In genomic region chr1:187132348-187132747, GRCm38 (mm10) we compare ENCODE assay signal across 18 mouse cellular contexts.
DNase-seq lines count a peak whose midpoint lies in the region; ATAC-seq and TF ChIP-seq lines count a peak whose summit lies in the region.
"Had no signal": no experiment of that assay in that cellular context is flagged by ENCODE, and none has a peak within 500 bp of the region (broad histone marks: within the 10 kb centered on the region; RNA-seq: fewer than 3 reads in every experiment).

No protein-coding gene starts in this region.

- H3K9me3 ChIP-seq in forebrain, embryonic 16.5 days (ENCODE audit: control insufficient read depth, low read length) = no peaks in the 10 kb centered on the region
- no peaks in the 10 kb centered on the region for H3K9me3 ChIP-seq in forebrain, embryonic 11.5 days (ENCODE audit: control insufficient read depth, low read length)
- no peaks in the 10 kb centered on the region for H3K9me3 ChIP-seq in heart, embryonic 10.5 days
- H3K9me3 ChIP-seq: embryonic facial prominence, embryonic 10.5 days; heart, embryonic 13.5 days; hindbrain, embryonic 15.5 days had no signal

- WGBS in forebrain, embryonic 16.5 days = 62% methylated on average over 4 of the region's 4 CpGs
- 90% methylated on average over 4 of the region's 4 CpGs for WGBS in forebrain, embryonic 11.5 days
- WGBS in thymus, adult 2 months = 93% methylated on average over 4 of the region's 4 CpGs
- 89% methylated on average over 4 of the region's 4 CpGs for WGBS in heart, embryonic 10.5 days

- no peaks in the 10 kb centered on the region for H3K27me3 ChIP-seq in forebrain, embryonic 16.5 days (replicated peaks; ENCODE audit: control insufficient read depth, insufficient read depth, low read length)
- no peaks in the 10 kb centered on the region for H3K27me3 ChIP-seq in forebrain, embryonic 11.5 days (ENCODE audit: control insufficient read depth, insufficient read depth, low read length)
- H3K27me3 ChIP-seq in thymus, adult 2 months (ENCODE audit: control insufficient read depth, insufficient read depth, low read length) = no peaks in the 10 kb centered on the region
- H3K27me3 ChIP-seq in heart, embryonic 10.5 days (ENCODE audit: insufficient read depth, poor library complexity, severe bottlenecking) = no peaks in the 10 kb centered on the region
- H3K27me3 ChIP-seq: heart, embryonic 13.5 days; hindbrain, embryonic 15.5 days had no signal

- peaks cover 4% of the 10 kb centered on the region for H3K4me1 ChIP-seq in forebrain, embryonic 16.5 days (replicated peaks; ENCODE audit: control insufficient read depth, insufficient read depth, low read length)
- H3K4me1 ChIP-seq in forebrain, embryonic 11.5 days (replicated peaks; ENCODE audit: control insufficient read depth, insufficient read depth, low read length) = no peaks in the 10 kb centered on the region
- no peaks in the 10 kb centered on the region for H3K4me1 ChIP-seq in thymus, adult 2 months (replicated peaks; ENCODE audit: control insufficient read depth, insufficient read depth, low read length)
- H3K4me1 ChIP-seq in heart, embryonic 10.5 days = peaks cover 13% of the 10 kb centered on the region; the same call in 1 of the 2 replicates
- H3K4me1 ChIP-seq: embryonic facial prominence, embryonic 10.5 days; hindbrain, embryonic 15.5 days had no signal

- H3K27ac ChIP-seq in forebrain, embryonic 16.5 days (ENCODE audit: low read length) = no peak overlapping the region
- no peak overlapping the region for H3K27ac ChIP-seq in forebrain, embryonic 11.5 days (ENCODE audit: low read depth, low read length)
- H3K27ac ChIP-seq in thymus, adult 2 months (ENCODE audit: control insufficient read depth, insufficient read depth, low read length) = no peak overlapping the region
- no peak overlapping the region for H3K27ac ChIP-seq in heart, embryonic 10.5 days
- H3K27ac ChIP-seq: embryonic facial prominence, embryonic 10.5 days; heart, adult 2 months; heart, embryonic 13.5 days; hindbrain, embryonic 15.5 days had no signal

- no peak for TF ChIP-seq CTCF in brain, embryonic 14.5 days (IDR thresholded peaks at IDR 0.05; ENCODE audit: borderline replicate concordance, extremely low read depth, insufficient read depth, insufficient read length)
- TF ChIP-seq CTCF in thymus, adult 2 months (IDR thresholded peaks at IDR 0.05; ENCODE audit: borderline replicate concordance, control insufficient read depth, extremely low read depth, insufficient read depth, low read length, poor library complexity) = no peak

- DNase-seq in forebrain, embryonic 11.5 days (ENCODE audit: low spot score) = no peak
- peak; percentile 23 for DNase-seq in brain, adult 2 months (ENCODE audit: low read depth, low spot score)
- peak; percentile 57 for DNase-seq in brain, embryonic 14.5 days (ENCODE audit: low read depth)
- DNase-seq in layer of hippocampus, adult 9-10 months (ENCODE audit: low spot score) = peak; percentile 27
- no peak for DNase-seq in right cerebral cortex, postnatal 10 days (ENCODE audit: low spot score in 2 of 2)
- DNase-seq in thymus, adult 2 months = no peak
- no peak for DNase-seq in heart, embryonic 10.5 days (ENCODE audit: low spot score)
- DNase-seq: adrenal gland, adult 2 months; adrenal gland, postnatal 25 days; cerebellum, adult 18-20 months; cerebellum, adult 9-11 months; gastrocnemius, postnatal 14 days; heart, adult 2 months; heart, postnatal 36 days had no signal

- TF ChIP-seq POLR2A in brain, embryonic 14.5 days (IDR thresholded peaks at IDR 0.05; ENCODE audit: borderline replicate concordance, extremely low read depth, insufficient read depth, insufficient read length, poor library complexity, severe bottlenecking) = no peak
- TF ChIP-seq POLR2A in thymus, adult 2 months (IDR thresholded peaks at IDR 0.05; ENCODE audit: control insufficient read depth, extremely low read depth, insufficient read depth, low read length, poor library complexity) = no peak

- no peak overlapping the region for H3K4me2 ChIP-seq in forebrain, embryonic 16.5 days (ENCODE audit: low read length)
- H3K4me2 ChIP-seq in forebrain, embryonic 11.5 days (ENCODE audit: low read depth, low read length, severe bottlenecking) = no peak overlapping the region
- H3K4me2 ChIP-seq: heart, embryonic 13.5 days; hindbrain, embryonic 15.5 days had no signal

- no peak overlapping the region for H3K9ac ChIP-seq in forebrain, embryonic 16.5 days (replicated peaks; ENCODE audit: low read depth, low read length)
- H3K9ac ChIP-seq in forebrain, embryonic 11.5 days (ENCODE audit: low read length) = no peak overlapping the region
- H3K9ac ChIP-seq: heart, embryonic 13.5 days; hindbrain, embryonic 15.5 days had no signal

- H3K36me3 ChIP-seq in forebrain, embryonic 16.5 days (ENCODE audit: control insufficient read depth, insufficient read depth) = no peaks in the 10 kb centered on the region
- H3K36me3 ChIP-seq in forebrain, embryonic 11.5 days (ENCODE audit: control insufficient read depth, insufficient read depth, low read length) = no peaks in the 10 kb centered on the region
- H3K36me3 ChIP-seq in thymus, adult 2 months (ENCODE audit: control insufficient read depth, insufficient read depth, low read length) = no peaks in the 10 kb centered on the region
- H3K36me3 ChIP-seq in heart, embryonic 10.5 days = no peaks in the 10 kb centered on the region
- H3K36me3 ChIP-seq: embryonic facial prominence, embryonic 10.5 days; heart, embryonic 13.5 days; hindbrain, embryonic 15.5 days had no signal

- no peak overlapping the region for H3K4me3 ChIP-seq in forebrain, embryonic 16.5 days (replicated peaks; ENCODE audit: low read length)
- no peak overlapping the region for H3K4me3 ChIP-seq in forebrain, embryonic 11.5 days (ENCODE audit: low read depth, low read length)
- no peak overlapping the region for H3K4me3 ChIP-seq in thymus, adult 2 months (ENCODE audit: control insufficient read depth, insufficient read depth, low read length)
- no peak overlapping the region for H3K4me3 ChIP-seq in heart, embryonic 10.5 days
- H3K4me3 ChIP-seq: embryonic facial prominence, embryonic 10.5 days; heart, adult 2 months; heart, embryonic 13.5 days; hindbrain, embryonic 15.5 days had no signal

- ATAC-seq in forebrain, embryonic 16.5 days = peak; percentile 75
- ATAC-seq in forebrain, embryonic 11.5 days (replicated peaks; ENCODE audit: low FRiP score) = no peak

Comparison
In these comparisons a context has a peak if more than half of its experiments do, and no peak if none do; other contexts are left out.
1. DNase-seq: peak in brain, adult 2 months (single experiment), brain, embryonic 14.5 days (single experiment) and layer of hippocampus, adult 9-10 months (single experiment); none in forebrain, embryonic 11.5 days (single experiment), right cerebral cortex, postnatal 10 days (0 of 2), thymus, adult 2 months (single experiment) and heart, embryonic 10.5 days (single experiment).